Mouse (Mus musculus): ENCODE data around the gene Slc7a14.

Slc7a14 gene

DNA sequence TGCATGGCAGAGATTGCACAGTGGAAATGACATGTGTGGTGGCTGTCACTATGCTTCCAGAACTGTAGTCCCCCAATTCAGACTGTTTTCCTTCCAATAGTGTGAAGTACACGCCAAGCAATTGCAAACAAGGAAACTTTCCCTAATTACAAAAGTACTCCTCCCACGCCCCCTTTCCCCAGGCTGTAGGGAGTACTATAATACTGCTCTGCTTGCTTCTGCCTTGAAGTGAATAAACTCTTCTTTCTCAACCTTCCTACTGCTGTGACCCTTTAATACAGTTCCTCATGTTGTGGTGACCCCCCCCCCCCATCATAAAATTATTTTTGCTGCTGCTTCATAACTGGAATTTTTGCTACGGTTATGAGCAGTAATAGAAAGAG, 49.2 kb downstream of the Slc7a14 start:
- DNase-seq (ENCODE audit: low read depth, low spot score), result no peak

DNA sequence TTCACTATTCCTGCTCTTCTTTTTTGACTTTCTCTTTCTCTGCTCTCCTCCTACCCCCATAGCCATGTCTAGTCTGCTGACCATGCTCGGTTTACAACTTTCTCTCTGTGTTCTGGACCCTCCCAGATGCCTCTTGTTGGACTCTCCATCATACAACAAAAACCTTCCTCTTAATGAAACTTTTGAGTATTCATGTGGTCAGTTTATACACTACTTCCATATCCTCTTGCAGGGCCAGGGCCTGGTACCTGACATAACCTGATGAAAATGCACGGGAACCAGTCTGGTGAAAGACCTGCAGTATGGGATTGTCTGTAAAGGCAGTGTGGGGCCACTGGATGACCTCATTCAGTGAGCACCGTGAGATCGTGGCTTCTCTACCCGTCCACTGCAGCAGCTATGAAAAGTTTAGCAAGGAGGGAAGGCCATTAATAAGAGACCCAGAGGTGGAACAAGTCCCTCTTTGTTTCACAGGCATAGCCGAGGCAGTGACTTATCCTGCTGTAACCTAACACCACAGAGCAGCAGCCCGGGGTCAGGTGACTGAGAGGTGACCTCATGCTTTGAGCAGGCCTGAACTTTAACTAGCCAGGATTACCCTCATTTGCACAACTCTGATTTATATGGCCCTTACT, 49.7 kb downstream of the Slc7a14 start:
- DNase-seq (ENCODE audit: low read depth, low spot score), result no peak

DNA sequence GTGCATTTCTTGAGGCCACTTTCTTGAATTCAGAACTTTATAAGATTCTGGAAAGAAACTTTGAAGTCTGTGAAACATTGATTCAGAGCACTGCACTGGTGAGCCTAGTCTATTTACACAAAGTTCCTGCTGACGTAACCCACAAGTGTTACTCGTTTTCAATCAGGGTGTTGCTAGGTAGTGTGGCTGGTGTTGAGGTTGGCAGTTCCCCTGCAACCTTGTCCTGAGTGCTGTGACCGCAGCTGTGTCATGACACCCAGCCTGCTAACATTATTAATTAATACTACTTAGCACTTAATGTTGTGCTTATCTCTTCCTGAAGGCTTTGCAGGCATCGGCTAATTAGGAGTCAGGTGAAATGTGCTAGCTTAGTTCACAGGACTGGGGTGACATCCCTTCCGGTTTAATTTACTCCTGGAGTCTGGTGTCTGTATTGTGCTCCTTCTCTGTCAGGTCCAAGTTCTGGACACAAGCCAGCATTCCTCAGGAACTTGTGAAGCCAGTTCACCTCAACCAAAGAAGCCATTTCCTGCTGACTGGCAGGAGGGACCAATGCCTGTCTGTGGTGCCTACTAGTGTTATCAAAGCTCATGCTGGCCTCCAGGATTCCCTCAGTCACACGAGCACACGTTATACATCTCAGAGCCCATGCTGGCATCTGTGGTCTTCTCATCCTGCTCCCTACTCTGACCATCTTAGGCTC, 50.5 kb downstream of the Slc7a14 start:
- DNase-seq (ENCODE audit: low read depth, low spot score), result no peak

DNA sequence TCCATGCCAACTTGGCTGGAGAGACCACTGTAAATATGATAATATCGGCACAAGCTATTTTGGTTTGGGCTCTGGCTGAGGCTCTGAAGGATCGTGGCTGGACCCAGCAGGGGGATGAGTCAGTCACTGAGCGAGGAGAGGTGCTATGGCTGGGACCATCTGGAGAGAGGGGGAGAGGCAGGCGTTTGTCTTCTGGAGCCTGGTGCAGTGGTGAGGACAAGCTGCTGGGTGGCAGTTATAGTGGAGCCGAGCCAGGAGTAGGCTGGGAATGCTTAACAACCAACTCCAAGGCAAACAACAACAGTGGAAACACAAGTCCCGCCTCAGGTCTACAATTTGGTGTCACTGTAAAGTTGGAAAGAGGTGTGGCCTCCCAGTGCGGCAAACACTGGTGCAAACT, 55.8 kb downstream of the Slc7a14 start:
- DNase-seq (ENCODE audit: low read depth, low spot score), result no peak

DNA sequence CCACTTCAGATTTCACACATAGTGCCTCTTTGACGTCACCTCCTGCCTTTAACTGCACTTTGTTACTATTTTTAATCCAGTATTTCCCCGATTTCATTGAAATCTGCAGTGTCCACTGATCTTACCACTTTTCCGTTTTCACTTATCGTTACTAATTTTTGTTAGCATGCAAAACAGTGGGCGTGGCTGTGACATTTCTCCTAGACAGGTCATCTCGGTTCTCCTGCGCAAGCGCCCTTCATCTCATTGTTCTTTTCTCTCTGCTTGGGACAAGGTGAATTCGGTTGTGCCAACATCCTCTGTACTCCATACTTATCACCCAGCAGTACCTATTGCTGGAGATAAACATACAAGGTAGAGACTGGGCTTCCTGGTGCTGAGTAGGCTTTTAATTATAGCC, 56.3 kb downstream of the Slc7a14 start:
- no peak for DNase-seq (ENCODE audit: low read depth, low spot score)

DNA sequence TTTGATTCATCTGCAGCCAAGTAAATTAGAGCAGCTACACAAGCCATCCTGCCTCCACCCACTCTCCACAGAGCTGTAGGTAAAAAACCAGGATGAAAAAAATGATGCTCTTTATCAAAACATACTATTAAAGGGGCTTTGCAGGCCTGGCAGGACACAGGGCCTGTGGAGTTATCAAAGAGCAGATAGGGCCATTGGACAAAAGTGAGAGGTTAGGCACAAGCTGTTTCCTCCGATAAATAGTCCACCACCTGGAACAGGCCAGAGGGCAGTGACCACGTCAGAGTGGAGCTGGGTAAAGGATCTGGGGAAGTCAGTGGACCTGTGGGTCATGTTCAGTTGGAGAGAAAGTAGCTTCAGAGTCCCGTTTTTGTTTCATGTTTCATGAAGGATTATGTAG, 57.6 kb downstream of the Slc7a14 start:
- DNase-seq (ENCODE audit: low read depth, low spot score), result no peak

DNA sequence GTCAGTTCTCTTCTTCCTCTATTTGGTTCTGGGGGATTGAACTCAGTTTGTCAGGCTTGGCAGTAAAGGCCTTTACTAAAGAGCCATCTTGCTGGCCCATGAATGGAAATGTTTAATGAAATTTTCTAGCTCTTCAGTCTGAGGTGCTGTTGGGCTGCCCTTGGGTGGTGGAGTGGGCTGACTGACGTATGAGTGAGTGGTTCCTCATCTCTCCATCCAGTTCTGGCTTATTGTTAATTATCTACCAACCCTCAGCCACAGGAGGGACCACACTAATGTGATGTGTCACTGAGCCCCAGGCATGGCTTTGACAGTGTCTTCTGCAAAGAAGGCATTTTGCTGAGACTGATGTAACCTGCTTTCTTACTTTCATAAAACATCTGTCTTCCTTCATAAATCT, 66.7 kb downstream of the Slc7a14 start:
- no peak for DNase-seq (ENCODE audit: low read depth, low spot score)

DNA sequence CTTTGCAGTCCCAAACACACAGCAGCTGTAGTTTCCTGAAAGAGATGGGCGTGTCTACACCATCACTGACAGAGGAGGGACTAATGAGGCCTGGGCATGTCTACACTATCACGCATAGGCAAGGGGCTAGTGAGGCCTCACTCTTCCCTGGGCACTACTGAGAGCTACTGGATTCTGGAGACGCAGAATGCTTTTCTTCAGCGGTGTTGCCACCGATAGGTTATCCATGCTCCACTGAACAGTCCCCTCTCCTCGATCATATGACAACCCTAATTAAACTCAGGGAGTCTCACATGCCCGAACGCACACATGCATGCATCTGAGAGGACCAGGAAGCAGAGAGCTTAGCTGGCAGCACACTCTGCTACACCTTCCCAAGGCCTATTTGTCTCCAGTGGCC, 69.3 kb downstream of the Slc7a14 start:
- DNase-seq (ENCODE audit: low read depth, low spot score), result no peak

DNA sequence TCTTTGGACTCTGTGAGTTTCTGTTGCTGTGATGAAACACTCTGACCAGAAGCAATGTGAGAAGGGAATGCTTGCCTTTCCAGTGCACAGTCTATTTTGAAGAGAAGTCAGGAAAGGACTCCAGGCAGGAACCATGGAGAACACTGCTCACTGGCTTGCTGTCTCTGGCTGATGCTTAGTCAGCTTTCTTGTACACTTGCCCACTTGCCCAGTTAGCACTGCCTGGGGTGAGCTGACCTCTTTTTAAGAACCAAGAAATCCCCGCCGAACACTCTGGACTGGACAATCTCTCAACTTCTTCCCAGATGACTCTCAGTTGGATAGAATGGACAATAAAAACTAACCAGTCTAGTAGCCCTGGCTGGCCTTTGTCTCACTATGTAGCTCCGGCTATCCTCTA, 70.5 kb downstream of the Slc7a14 start:
- DNase-seq (ENCODE audit: low read depth, low spot score), result no peak

DNA sequence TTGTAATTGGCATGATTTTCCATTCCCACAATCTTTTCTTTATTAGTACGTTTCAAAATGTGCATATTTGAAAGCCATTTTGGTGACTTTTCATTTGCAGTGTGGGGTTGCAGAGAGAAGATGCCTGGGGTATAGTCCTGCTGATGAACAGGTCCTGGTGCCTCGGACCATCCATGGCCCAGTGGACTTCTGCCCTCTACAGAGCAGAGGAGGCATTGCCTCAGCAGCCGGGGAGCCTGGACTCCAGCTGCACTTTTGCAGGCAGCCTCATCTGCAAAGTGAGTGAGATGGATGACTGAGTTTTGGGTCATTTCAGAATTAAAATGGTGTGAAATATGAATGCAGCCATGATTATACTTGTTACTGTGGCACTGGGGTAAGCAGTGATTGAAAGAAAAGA, 72.2 kb downstream of the Slc7a14 start:
- no peak for DNase-seq (ENCODE audit: low read depth, low spot score)

DNA sequence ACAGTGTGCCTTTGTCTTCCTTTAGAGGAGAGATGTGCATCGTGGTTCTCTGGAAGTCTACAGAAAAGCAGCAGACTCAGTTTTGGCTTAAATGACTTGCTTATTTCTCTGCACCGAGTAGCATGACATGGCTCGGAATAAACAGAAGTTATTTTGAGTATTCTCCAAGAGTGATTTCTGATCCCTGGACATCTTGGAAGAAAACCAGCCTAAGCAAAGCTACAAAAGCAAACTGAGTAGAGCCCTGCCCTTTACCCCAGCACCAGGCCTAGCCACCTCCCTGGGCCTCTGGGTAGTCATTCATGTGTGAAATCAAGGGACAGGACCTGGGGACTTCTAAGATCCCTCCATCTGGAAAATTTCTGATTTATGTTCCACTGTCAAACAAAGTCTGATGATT, 74.0 kb downstream of the Slc7a14 start:
- no peak for DNase-seq (ENCODE audit: low read depth, low spot score)

DNA sequence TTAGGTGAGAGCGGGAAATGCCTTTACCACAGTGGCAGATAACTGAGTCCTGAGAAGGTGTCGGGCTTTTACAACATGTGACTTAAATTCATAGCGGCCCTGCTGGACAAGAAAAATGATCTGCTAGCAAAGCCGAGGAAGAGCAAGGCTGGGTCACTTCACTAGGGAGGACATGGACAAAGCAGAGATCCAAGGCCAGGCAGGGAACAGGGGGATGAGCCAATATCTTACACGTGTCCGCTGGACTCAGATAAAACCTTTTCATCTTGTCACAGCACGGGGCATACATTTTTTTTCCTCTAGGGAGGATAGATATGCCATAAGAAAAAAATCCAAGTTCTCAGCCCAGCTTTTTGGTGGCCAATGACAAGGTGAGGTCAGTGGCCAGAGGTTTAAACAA, 75.8 kb downstream of the Slc7a14 start:
- DNase-seq (ENCODE audit: low read depth, low spot score), result no peak

DNA sequence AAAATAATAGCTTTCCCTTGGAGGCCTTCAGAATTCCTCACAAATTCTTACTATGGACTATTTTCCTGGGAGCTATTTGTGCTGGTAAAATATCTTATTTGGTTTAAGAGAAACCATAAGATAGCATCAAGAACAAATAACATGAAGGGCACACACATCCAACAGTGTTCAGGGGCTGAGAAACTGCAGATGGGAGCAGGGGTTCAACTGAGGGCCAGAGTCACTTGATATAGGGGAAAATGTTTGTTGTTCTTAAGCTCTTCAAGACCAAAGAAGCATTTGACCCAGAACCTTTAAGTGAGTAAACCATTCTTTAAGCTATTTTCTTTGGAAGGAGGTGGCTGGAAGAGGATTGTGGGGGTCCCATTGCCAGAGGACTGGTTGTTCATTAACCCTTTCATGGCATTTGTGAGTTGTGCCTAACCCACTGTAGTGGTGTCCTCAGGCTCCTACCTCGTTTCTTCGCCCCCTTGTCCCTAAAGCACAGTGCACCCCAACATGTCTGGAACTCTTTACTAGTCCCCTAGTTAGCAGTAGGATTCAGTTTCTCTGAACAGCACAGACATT, 76.3 kb downstream of the Slc7a14 start:
- no peak for DNase-seq (ENCODE audit: low read depth, low spot score)

DNA sequence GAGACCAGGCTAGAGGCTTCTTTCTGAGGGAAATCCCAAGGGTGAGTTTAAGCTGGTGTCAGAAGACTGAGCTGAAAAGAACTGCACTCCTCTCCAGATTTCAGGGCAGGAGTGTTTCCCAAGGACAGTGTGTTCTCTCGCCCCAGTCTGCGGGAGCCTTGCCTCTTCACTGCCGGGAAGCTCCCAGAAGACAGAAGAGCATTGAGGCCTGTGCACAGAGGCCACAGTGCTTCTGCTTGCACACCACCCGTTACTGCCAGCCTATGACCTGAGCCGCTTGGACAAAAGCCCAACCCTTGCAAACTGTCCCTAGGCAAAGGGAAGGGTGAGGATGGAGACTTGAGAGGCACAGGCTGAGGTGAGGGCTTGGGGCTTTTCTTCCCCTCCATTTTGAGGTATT, 80.9 kb downstream of the Slc7a14 start:
- DNase-seq (ENCODE audit: low read depth, low spot score), result no peak

DNA sequence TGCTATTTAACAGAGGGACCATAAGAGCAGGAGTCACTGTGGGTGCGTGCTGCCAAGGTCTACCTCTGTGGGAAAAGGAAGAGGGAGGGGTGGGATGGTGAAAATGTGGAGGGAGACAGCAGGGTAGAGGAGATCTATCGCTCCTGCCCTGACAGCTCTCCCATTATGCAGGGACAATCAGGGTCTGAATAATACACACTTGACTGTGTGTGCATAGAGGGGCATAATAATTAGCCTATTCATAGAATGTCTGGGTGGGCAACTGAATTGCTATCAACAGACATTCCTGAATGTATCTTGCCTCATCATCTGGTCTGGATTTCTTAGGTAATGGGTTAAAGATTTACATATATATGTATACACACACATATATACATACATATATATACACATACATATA, 81.7 kb downstream of the Slc7a14 start:
- DNase-seq (ENCODE audit: low read depth, low spot score), result no peak

DNA sequence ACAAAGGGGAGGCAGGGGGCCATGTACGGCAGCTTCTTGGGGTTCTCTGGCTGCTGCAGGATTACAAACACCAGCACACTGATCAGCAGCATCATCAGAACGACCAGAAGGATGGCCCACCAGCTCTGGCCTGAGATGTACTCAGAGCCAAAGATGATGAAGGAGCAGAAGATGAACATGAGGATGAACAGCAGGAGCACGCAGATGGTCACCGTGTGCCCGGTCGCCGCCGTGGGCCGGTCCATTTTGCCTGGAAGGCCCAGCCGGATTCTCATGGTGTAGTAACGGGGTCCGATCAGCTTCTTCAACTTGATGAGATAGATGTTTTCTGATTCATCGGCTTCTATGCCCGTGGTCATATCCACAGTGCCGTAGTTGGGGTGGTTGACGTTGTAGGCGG, 86.6 kb downstream of the Slc7a14 start:
- DNase-seq (ENCODE audit: low read depth, low spot score), result no peak

DNA sequence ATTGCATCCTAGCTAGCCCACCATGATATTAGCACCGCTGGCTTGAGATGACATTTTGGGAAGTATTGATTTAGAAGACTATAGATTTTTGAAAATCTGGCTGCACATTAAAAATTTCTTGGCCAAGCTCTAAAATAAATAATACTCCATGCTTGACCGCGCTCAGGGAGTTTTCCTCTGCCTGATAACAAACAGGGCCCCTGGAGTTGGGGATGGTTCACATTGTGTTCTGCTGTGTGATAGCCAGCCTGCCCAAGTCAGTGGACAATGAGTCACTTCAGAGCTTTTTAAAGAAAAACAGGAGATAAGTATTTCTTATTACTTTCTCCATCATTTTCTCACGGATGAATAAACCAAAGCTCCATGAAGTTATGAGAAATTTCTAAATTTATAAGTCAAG, 90.1 kb downstream of the Slc7a14 start:
- DNase-seq (ENCODE audit: low read depth, low spot score), result no peak

DNA sequence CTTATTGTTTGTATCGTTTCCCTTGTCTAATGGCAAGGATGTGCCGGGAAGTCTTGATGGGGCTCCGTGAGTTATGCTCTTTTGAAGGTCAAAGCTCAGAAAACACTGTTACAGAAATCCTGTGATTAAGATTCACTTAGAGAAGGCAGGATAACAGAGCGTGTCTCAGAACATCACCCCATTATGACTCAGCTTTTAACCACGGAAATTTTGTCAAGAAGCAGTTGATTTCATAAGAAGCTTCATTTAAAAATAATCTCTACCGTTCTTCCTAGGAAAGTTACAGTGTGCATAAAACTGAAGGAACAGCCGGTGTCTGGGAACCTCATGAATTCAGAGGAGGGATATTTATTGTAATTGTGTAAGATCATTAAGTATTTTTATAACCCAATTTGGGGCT, 90.7 kb downstream of the Slc7a14 start:
- DNase-seq (ENCODE audit: low read depth, low spot score), result no peak

DNA sequence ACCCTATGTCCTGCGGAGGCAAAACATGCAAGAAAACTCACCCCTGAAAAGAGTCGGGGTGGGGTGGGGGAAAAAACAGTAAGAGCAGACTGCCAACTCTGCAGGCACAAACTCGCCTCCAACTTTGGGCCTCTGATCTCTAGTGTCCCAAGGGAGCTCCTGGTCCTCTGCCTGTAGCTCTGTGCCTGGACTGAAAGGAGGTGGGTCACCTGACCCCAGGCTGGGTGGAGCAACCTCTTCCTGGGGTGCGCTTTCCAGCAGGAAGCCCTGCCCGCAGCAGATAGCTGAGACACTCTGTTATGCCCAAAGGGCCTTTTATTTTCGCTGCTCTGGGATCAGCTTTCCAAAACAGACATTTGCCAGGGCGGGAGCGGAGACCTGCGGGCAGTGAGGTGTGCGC, 92.7 kb downstream of the Slc7a14 start:
- DNase-seq (ENCODE audit: low read depth, low spot score), result no peak

DNA sequence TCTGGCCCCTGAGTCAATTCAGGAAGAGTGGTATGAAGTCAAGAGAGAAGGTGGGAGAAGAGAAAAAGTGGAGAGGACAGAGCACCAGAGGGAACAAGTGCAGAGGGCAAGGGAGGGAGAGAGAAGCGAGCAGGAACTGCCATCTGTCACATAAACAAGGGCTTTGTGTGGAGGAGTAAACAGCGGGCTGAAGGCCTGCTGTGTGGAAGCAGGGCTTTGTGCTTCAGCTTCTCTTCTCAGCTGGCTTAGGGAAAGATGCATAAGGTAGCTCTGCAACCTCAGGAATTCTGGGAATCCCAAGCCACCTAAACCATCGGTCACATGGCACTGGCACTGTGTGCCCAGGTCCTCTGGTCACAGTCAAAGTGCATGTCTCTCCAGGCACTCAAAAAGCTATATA, 96.4 kb downstream of the Slc7a14 start:
- DNase-seq (ENCODE audit: low read depth, low spot score), result no peak

DNA sequence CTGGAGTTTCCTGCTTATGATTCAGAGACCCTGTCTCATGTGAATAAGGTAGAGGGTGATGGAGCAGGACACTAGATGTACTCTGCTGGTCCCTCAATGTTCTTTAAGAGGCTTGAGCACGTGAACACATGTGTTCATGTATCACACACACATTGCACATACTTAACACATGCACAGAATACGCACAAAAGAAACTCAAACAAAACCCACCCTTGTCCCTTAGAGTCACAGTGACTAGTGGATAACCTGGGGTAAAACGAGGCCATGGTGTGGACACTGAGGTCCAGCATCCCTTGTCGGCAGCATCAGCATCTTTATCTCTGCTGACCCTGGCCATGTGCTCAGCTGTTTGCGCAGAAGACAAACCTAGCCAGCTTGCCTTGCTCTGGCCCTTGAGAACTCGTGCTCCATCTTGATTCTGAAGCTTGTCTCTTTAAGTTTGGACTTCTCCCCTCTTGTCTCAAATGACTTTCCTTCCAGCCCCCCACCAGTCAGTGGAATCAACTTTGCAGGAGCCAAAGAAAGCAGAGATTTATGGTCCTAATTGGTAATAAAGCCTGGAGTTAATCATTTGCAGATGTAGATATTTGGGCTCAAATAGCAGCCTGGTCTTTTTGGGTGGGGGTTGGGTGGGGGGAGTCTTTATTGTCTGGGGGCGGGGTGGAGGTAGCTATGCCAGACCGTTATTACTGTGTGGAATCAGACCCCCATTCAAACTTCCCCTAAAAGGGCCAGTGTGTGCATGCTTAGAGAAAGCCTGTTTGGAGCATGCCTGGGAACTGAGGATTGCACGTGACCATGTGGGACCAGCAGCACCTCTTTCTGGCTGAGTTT, 97.8 kb downstream of the Slc7a14 start:
- no peak for DNase-seq (ENCODE audit: low read depth, low spot score)

DNA sequence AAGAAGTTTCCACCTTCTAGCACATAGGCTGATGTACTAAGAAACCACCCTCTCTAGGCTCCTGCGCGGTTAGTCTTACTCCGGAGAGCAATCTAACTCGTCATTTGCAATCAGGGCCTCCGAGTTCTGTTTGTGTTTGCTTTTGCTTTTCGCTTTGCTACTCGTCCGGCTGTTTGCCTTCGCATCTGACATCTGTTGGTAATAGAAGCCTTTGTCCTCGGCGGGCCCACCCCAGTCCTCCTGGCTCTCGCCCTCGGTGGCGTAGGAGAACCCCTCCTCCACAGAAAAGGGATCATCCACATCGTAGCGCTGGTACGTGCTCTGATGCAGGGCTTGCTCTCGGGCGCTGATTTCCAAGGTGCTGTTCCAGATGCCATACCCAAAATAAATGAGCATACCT, 101.2 kb downstream of the Slc7a14 start:
- no peak for DNase-seq (ENCODE audit: low read depth, low spot score)
